Mouse (Mus musculus) forebrain, embryonic 14.5 days (tissue): ENCODE results near the gene Fcgr4. TPM values are rescaled to one million over a fixed set of nuclear protein-coding genes. Genes with fewer than 3 reads are reported as not detected.

Experiments
- ATAC-seq: fragments of 200-750 bp; cut with Nextera tagmentation; 2 replicates; pipeline ENCODE4 v1.8.0; 2017; ENCODE audit warnings: mild to moderate bottlenecking, moderate library complexity
- DNase-seq: peaks from one replicate; pipeline ENCODE4 v3.0.0-alpha.2; 2015; ENCODE audit warnings: low spot score
- H3K27ac ChIP-seq: fragments of 300-500 bp; sonication (generic); 2 replicates; pipeline ENCODE4 v1.5.1; 2014; ENCODE audit warnings: low read depth, mild to moderate bottlenecking, control low read depth, low read length, moderate library complexity
- H3K27me3 ChIP-seq: fragments of 300-500 bp; sonication (generic); replicated peaks from 2 replicates; pipeline ENCODE4 v1.6.1; 2014; ENCODE audit warnings: low read length, control low read depth, mixed read lengths; ENCODE audit not compliant: control insufficient read depth, insufficient read depth
- H3K36me3 ChIP-seq: fragments of 300-500 bp; sonication (generic); 2 replicates; pipeline ENCODE4 v1.6.1; 2014; ENCODE audit warnings: low read length, control low read depth; ENCODE audit not compliant: control insufficient read depth, insufficient read depth
- H3K4me1 ChIP-seq: fragments of 300-500 bp; sonication (generic); 2 replicates; pipeline ENCODE4 v1.6.1; 2014; ENCODE audit warnings: antibody characterized with exemption, low read length, control low read depth; ENCODE audit not compliant: control insufficient read depth, insufficient read depth
- H3K4me2 ChIP-seq: fragments of 300-500 bp; sonication (generic); 2 replicates; pipeline ENCODE4 v1.6.1; 2014; ENCODE audit warnings: mild to moderate bottlenecking, control low read depth, low read length
- H3K4me3 ChIP-seq: fragments of 300-500 bp; sonication (generic); 2 replicates; pipeline ENCODE4 v1.5.1; 2014; ENCODE audit warnings: low read depth, low read length, control low read depth
- H3K9ac ChIP-seq: fragments of 300-500 bp; sonication (generic); 2 replicates; pipeline ENCODE4 v1.6.1; 2014; ENCODE audit warnings: mild to moderate bottlenecking, low read length, control low read depth, moderate library complexity
- H3K9me3 ChIP-seq: fragments of 300-500 bp; sonication (generic); replicated peaks from 2 replicates; pipeline ENCODE4 v1.6.1; 2016; ENCODE audit warnings: low read length, control low read depth, mixed read lengths; ENCODE audit not compliant: control insufficient read depth
- WGBS: fragments of 180-500 bp; shearing (Covaris S2); extraction: QIAGEN DNeasy Blood & Tissue Kit; methylation state at CpG from one replicate; pipeline ENCODE4 v1.1.7; 2014; 5-methylcytosine and 5-hydroxymethylcytosine counted together
- polyA plus RNA-seq: library from polyadenylated mRNA; unstranded; fragments of >200 nt; fragmentation: Nextera tagmentation; extraction: Ambion mirVana; gene quantifications from 2 replicates; pipeline ENCODE4 v1.2.1, GENCODE M21; 2014

Gene Fcgr4
- polyA plus RNA-seq, 1 experiment from 2014 or later, result 0.50 TPM

- no peaks in the 10 kb centered on the region for H3K9me3 ChIP-seq
- WGBS, result under 1% methylated on average over 47 of the region's 47 CpGs
These were observed 19.4 kb downstream of the Fcgr4 start for GRCm38 (mm10) chr1:171037861-171038721.

GRCm38 (mm10) chr1:171039135-171039534 is 20.4 kb downstream of the Fcgr4 start:
- 0 out of 2 replicates have a peak overlapping the region, but pooled peaks have one; percentile 20 for H3K4me2 ChIP-seq

More at GRCm38 (mm10) chr1:171037861-171038721, 19.4 kb downstream of the Fcgr4 start:
- peak overlapping the region; percentile 49 for H3K4me2 ChIP-seq
- H3K4me1 ChIP-seq, result peaks cover 5% of the 10 kb centered on the region; the same call in 1 of the 2 replicates
- no peaks in the 10 kb centered on the region for H3K36me3 ChIP-seq
- no peaks in the 10 kb centered on the region; the same call in 1 of the 2 replicates for H3K27me3 ChIP-seq
- DNase-seq (peak; percentile 93), ATAC-seq (peak; percentile 84)
- H3K4me3 ChIP-seq, result peak overlapping the region; percentile 78
- peak overlapping the region; percentile 85 for H3K27ac ChIP-seq
- H3K9ac ChIP-seq, result peak overlapping the region; percentile 78

GRCm38 (mm10) chr1:171039880-171040279 is 21.2 kb downstream of the Fcgr4 start:
- Histone ChIP-seq H3K9me3 (no peaks in the 10 kb centered on the region), H3K9ac (no peak overlapping the region), H3K27ac (no peak overlapping the region), H3K4me2 (no peak overlapping the region), H3K27me3 (no peaks in the 10 kb centered on the region; the same call in 1 of the 2 replicates), H3K36me3 (no peaks in the 10 kb centered on the region), H3K4me3 (no peak overlapping the region), H3K4me1 (0 out of 2 replicates have a peak, but pooled peaks cover under 1% of the 10 kb centered on the region)
- 89% methylated on average over 7 of the region's 7 CpGs for WGBS
- ATAC-seq (no peak), DNase-seq (no peak)

More at GRCm38 (mm10) chr1:171039135-171039534, 20.4 kb downstream of the Fcgr4 start:
- peaks cover 3% of the 10 kb centered on the region; the same call in 1 of the 2 replicates for H3K4me1 ChIP-seq
- 74% methylated on average over 6 of the region's 6 CpGs for WGBS
- ATAC-seq, result no peak
- no peaks in the 10 kb centered on the region for H3K9me3 ChIP-seq
- H3K27ac ChIP-seq, result no peak overlapping the region
- H3K4me3 ChIP-seq, result 0 out of 2 replicates have a peak overlapping the region, but pooled peaks have one; percentile 78
- DNase-seq, result no peak
- H3K9ac ChIP-seq, result no peak overlapping the region
- H3K36me3 ChIP-seq, result no peaks in the 10 kb centered on the region
- no peaks in the 10 kb centered on the region; the same call in 1 of the 2 replicates for H3K27me3 ChIP-seq

- Histone ChIP-seq H3K9me3 (no peaks in the 10 kb centered on the region), H3K9ac (peak overlapping the region; percentile 54), H3K36me3 (no peaks in the 10 kb centered on the region), H3K4me2 (peak overlapping the region; percentile 53), H3K4me3 (peak overlapping the region; percentile 64), H3K4me1 (no peaks in the 10 kb centered on the region), H3K27me3 (no peaks in the 10 kb centered on the region), H3K27ac (peak overlapping the region; percentile 49; the same call in 1 of the 2 replicates)
- ATAC-seq, result no peak
- 68% methylated on average over 3 of the region's 3 CpGs for whole genome bisulfite sequencing
- DNase-seq, result no peak
These were observed 25.0 kb downstream of the Fcgr4 start for GRCm38 (mm10) chr1:171043594-171044153.

GRCm38 (mm10) chr1:171044365-171045078 is 25.8 kb downstream of the Fcgr4 start:
- Histone ChIP-seq H3K4me2 (peak overlapping the region; percentile 53), H3K4me1 (no peaks in the 10 kb centered on the region), H3K36me3 (no peaks in the 10 kb centered on the region), H3K9me3 (no peaks in the 10 kb centered on the region), H3K4me3 (peak overlapping the region; percentile 64), H3K27ac (peak overlapping the region; percentile 49), H3K27me3 (no peaks in the 10 kb centered on the region), H3K9ac (peak overlapping the region; percentile 54)
- WGBS, result under 1% methylated on average over 33 of the region's 33 CpGs
- ATAC-seq (peak; percentile 95), DNase-seq (peak; percentile 96)

- H3K36me3 ChIP-seq, result no peaks in the 10 kb centered on the region
- ATAC-seq (peak; percentile 25; the same call in 1 of the 2 replicates), DNase-seq (peak; percentile 41)
- H3K27ac ChIP-seq, result no peak overlapping the region
- peak overlapping the region; percentile 64 for H3K4me3 ChIP-seq
- H3K9me3 ChIP-seq, result no peaks in the 10 kb centered on the region
- no peaks in the 10 kb centered on the region for H3K4me1 ChIP-seq
- 5% methylated on average over 14 of the region's 14 CpGs for WGBS
- H3K27me3 ChIP-seq, result no peaks in the 10 kb centered on the region
- peak overlapping the region; percentile 43 for H3K9ac ChIP-seq
- peak overlapping the region; percentile 53 for H3K4me2 ChIP-seq
These were observed 26.4 kb downstream of the Fcgr4 start for GRCm38 (mm10) chr1:171045079-171045465.

GRCm38 (mm10) chr1:171046501-171046900 is 27.8 kb downstream of the Fcgr4 start:
- no peak overlapping the region for H3K4me3 ChIP-seq

GRCm38 (mm10) chr1:171049263-171049662 is 30.5 kb downstream of the Fcgr4 start:
- H3K4me1 ChIP-seq, result no peaks in the 10 kb centered on the region
- no peak overlapping the region for H3K4me2 ChIP-seq
- WGBS, result 42% methylated on average over 10 of the region's 10 CpGs
- ATAC-seq, result no peak
- H3K4me3 ChIP-seq, result no peak overlapping the region
- H3K9ac ChIP-seq, result no peak overlapping the region
- no peaks in the 10 kb centered on the region for H3K36me3 ChIP-seq
- no peaks in the 10 kb centered on the region for H3K27me3 ChIP-seq
- H3K9me3 ChIP-seq, result no peaks in the 10 kb centered on the region
- H3K27ac ChIP-seq, result no peak overlapping the region
- no peak for DNase-seq

More at GRCm38 (mm10) chr1:171046501-171046900, 27.8 kb downstream of the Fcgr4 start:
- Histone ChIP-seq H3K27me3 (no peaks in the 10 kb centered on the region), H3K36me3 (no peaks in the 10 kb centered on the region), H3K9me3 (no peaks in the 10 kb centered on the region), H3K4me2 (no peak overlapping the region), H3K27ac (no peak overlapping the region), H3K9ac (no peak overlapping the region), H3K4me1 (no peaks in the 10 kb centered on the region)
- no peak for DNase-seq
- no peak for ATAC-seq
- WGBS, result 75% methylated on average over 3 of the region's 3 CpGs
